Comparison of ENCODE assay signal across 29 mouse cellular contexts in the genomic region with DNA sequence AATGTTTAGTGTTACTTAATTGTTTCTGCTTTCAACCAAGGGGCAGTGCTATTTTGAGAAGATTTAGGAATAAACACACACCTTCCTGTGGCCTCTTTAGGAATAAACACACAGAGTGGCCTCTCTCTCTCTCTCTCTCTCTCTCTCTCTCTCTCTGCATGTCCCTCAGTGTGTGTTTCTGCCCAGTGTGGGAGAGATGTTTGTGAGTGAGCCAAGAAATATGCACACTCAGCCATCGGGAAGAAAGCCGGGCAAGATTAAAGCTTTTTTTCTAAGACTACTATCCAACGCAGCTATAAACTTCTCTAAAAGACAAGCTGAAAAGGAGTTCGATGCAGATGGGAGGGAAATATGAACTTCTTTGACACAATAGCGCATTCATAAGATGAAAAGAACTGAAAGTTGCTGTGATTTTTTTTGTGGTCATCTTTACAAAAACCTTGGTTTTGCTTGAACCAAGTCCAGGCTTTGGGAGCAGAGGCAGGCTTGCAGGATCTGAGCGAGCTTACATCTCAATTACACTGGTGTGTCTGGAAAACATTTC.
DNase-seq lines count a peak whose midpoint lies in the region; ATAC-seq lines count a peak whose summit lies in the region.
"Had no signal": no experiment of that assay in that cellular context is flagged by ENCODE, and none has a peak within 500 bp of the region (broad histone marks: within the 10 kb centered on the region; RNA-seq: fewer than 3 reads in every experiment).

No protein-coding gene starts in this region.

- H3K27ac ChIP-seq in lung, embryonic 16.5 days (ENCODE audit: low read length), result peak overlapping the region; percentile 39; the same call in 1 of the 2 replicates
- H3K27ac ChIP-seq in embryonic facial prominence, embryonic 15.5 days (replicated peaks), result peak overlapping the region; percentile 39; the same call in 1 of the 2 replicates
- H3K27ac ChIP-seq: embryonic facial prominence, embryonic 12.5 days; gastrocnemius, adult 2 months; hindbrain, embryonic 12.5 days; kidney, embryonic 15.5 days; left cerebral cortex, adult 2 months; limb, embryonic 13.5 days had no signal

- ATAC-seq in frontal cortex, adult (ENCODE audit: low TSS enrichment), result peak; percentile 90
- peak; percentile 91 for ATAC-seq in lung, embryonic 16.5 days (ENCODE audit: low read depth)
- 0 out of 2 replicates have a peak, but pooled peaks have one; percentile 34 for ATAC-seq in embryonic facial prominence, embryonic 15.5 days (ENCODE audit: insufficient number of reproducible peaks, low FRiP score, low TSS enrichment, low read depth)
- ATAC-seq: forebrain, embryonic 14.5 days had no signal

- no peak overlapping the region for H3K9ac ChIP-seq in lung, embryonic 16.5 days (ENCODE audit: low read length)
- no peak overlapping the region for H3K9ac ChIP-seq in embryonic facial prominence, embryonic 15.5 days
- H3K9ac ChIP-seq: embryonic facial prominence, embryonic 12.5 days; hindbrain, embryonic 12.5 days; kidney, embryonic 15.5 days; limb, embryonic 13.5 days had no signal

- peaks cover 6% of the 10 kb centered on the region; the same call in 1 of the 2 replicates for H3K4me1 ChIP-seq in lung, embryonic 16.5 days (replicated peaks; ENCODE audit: control insufficient read depth, insufficient read depth, low read length)
- 0 out of 2 replicates have a peak, but pooled peaks cover 3% of the 10 kb centered on the region for H3K4me1 ChIP-seq in embryonic facial prominence, embryonic 15.5 days
- H3K4me1 ChIP-seq: embryonic facial prominence, embryonic 12.5 days; hindbrain, embryonic 12.5 days; kidney, embryonic 15.5 days; limb, embryonic 13.5 days had no signal

- no peak overlapping the region for H3K4me3 ChIP-seq in lung, embryonic 16.5 days (ENCODE audit: low read length)
- no peak overlapping the region for H3K4me3 ChIP-seq in embryonic facial prominence, embryonic 15.5 days (replicated peaks)
- H3K4me3 ChIP-seq: embryonic facial prominence, embryonic 12.5 days; gastrocnemius, adult 2 months; hindbrain, embryonic 12.5 days; kidney, embryonic 15.5 days; left cerebral cortex, adult 2 months; limb, embryonic 13.5 days had no signal

- H3K27me3 ChIP-seq in lung, embryonic 16.5 days (ENCODE audit: control insufficient read depth, insufficient read depth, low read depth, low read length), result no peaks in the 10 kb centered on the region
- H3K27me3 ChIP-seq in embryonic facial prominence, embryonic 15.5 days, result no peaks in the 10 kb centered on the region
- H3K27me3 ChIP-seq: embryonic facial prominence, embryonic 12.5 days; hindbrain, embryonic 12.5 days; kidney, embryonic 15.5 days; limb, embryonic 13.5 days had no signal

- WGBS in lung, embryonic 16.5 days, result 31% methylated on average over 6 of the region's 6 CpGs
- WGBS in embryonic facial prominence, embryonic 15.5 days, result 40% methylated on average over 6 of the region's 6 CpGs

- no peaks in the 10 kb centered on the region for H3K36me3 ChIP-seq in lung, embryonic 16.5 days (ENCODE audit: control insufficient read depth, insufficient read depth, low read length)
- no peaks in the 10 kb centered on the region for H3K36me3 ChIP-seq in embryonic facial prominence, embryonic 15.5 days
- H3K36me3 ChIP-seq: embryonic facial prominence, embryonic 12.5 days; G1E had no signal

- DNase-seq in frontal cortex, postnatal 25 days (ENCODE audit: low spot score in 2 of 2), result no peak
- no peak for DNase-seq in lung, adult 18-20 months
- DNase-seq in NIH3T3 (ENCODE audit: low read depth), result peak; percentile 8
- DNase-seq in adrenal gland, postnatal 25 days, result no peak
- DNase-seq in thymus, postnatal 10 days (ENCODE audit: low spot score in 2 of 2), result no peak
- DNase-seq: cerebellum, adult 11 months; cerebellum, adult 9-10 months; cerebellum, postnatal 36 days; gastrocnemius, adult 2 months; gastrocnemius, postnatal 36 days; heart, adult 18-20 months; heart, postnatal 36 days; kidney, adult 18-20 months; kidney, postnatal 25 days; midbrain, embryonic 14.5 days; right cerebral cortex, adult 18-20 months; spleen, adult 18-20 months had no signal

- H3K4me2 ChIP-seq in lung, embryonic 16.5 days (ENCODE audit: low read depth, low read length), result 0 out of 2 replicates have a peak overlapping the region, but pooled peaks have one; percentile 22
- H3K4me2 ChIP-seq in embryonic facial prominence, embryonic 15.5 days (replicated peaks), result no peak overlapping the region
- H3K4me2 ChIP-seq: embryonic facial prominence, embryonic 12.5 days; heart, embryonic 11.5 days; hindbrain, embryonic 12.5 days; kidney, embryonic 15.5 days; limb, embryonic 13.5 days; liver, embryonic 11.5 days had no signal

- no peaks in the 10 kb centered on the region for H3K9me3 ChIP-seq in lung, embryonic 16.5 days (ENCODE audit: control insufficient read depth, low read length)
- no peaks in the 10 kb centered on the region for H3K9me3 ChIP-seq in embryonic facial prominence, embryonic 15.5 days (replicated peaks)
- H3K9me3 ChIP-seq: embryonic facial prominence, embryonic 12.5 days; hindbrain, embryonic 12.5 days; kidney, embryonic 15.5 days; limb, embryonic 13.5 days had no signal

Comparison
In these comparisons a context has a peak if more than half of its experiments do, and no peak if none do; other contexts are left out.
1. ATAC-seq: peak in every context shown above with its lines; median percentile 91 in lung, embryonic 16.5 days; 90 in frontal cortex, adult; 34 in embryonic facial prominence, embryonic 15.5 days.